Mouse (Mus musculus): ENCODE measurements at regions not wholly inside any gene's neighbourhood (a gene's known extent, or its start where the extent isn't known, plus 50 kb on each side); places are given as distances from the start of the nearest gene placed in this dataset.

GRCm38 (mm10) chr14:64511300-64511699 is 407.2 kb downstream of the Prss52 start:
- DNase-seq (ENCODE audit: low read depth, low spot score): no peak

DNA sequence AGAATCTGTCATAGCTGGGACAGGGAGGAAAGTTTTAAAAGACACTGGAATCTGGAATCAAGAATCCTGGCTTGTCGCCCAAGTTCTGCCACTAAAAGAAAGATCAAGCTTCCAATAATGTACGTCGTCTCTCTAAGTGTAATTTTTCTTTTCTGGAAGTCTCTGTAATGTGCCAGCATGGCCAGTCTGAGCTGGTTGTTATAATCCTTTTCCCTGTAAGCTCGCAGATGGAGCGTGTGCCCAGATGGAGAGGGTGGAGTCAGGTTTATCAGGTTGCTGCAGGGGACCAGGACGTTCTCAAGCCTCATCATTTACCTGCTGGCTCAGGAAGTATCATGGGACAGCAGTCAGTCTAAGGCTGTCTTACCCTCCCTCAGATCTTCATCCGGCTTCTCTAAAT is 408.6 kb downstream of the Prss52 start:
- no peak for DNase-seq (ENCODE audit: low read depth, low spot score)

- DNase-seq (ENCODE audit: low read depth, low spot score): no peak
Measured at GRCm38 (mm10) chr14:64517584-64518195, 413.6 kb downstream of the Prss52 start.

- no peak for DNase-seq (ENCODE audit: low read depth, low spot score)
Measured at GRCm38 (mm10) chr14:64524641-64525040, 420.6 kb downstream of the Prss52 start.

GRCm38 (mm10) chr14:64525302-64526078 is 421.4 kb downstream of the Prss52 start:
- DNase-seq (ENCODE audit: low read depth, low spot score): no peak

GRCm38 (mm10) chr14:64530541-64530940 is 426.5 kb downstream of the Prss52 start:
- DNase-seq (ENCODE audit: low read depth, low spot score): no peak

DNA sequence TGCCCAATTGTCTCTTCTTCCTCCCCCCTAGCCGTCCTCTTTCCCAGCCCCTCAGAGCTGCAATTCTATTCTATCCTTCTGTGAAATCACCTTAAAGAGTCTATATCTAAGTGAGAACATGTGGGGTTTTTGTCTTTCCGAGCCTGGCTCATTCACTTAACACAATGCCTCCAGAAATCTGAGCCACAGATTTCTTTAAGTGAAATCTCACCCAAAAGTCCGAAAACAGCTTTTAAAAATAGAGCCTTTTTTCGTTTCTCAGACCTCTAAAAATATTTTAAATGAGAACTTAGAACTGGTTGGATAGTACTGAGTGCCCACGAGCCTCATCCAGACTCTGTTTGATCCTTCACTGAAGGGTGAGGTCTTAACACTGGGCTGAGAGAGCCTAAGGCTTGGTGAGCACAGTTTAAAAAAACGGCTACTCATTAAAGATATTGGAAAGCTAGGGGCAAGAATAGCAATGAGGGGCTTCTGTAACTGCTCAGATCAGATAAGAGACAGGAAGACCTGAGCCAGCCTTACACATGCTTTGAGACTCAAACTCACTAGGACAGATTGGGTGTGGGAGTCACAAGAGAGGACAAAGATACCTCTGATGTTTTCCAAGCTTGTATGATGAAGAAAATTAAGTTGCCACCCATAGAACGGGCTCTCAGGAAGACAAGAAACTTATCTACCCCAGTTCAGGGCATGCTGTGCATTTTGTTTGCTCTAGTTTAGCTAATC is 427.3 kb downstream of the Prss52 start:
- DNase-seq (ENCODE audit: low read depth, low spot score): no peak

GRCm38 (mm10) chr14:64532351-64532750 is 428.3 kb downstream of the Prss52 start:
- no peak for DNase-seq (ENCODE audit: low read depth, low spot score)

DNA sequence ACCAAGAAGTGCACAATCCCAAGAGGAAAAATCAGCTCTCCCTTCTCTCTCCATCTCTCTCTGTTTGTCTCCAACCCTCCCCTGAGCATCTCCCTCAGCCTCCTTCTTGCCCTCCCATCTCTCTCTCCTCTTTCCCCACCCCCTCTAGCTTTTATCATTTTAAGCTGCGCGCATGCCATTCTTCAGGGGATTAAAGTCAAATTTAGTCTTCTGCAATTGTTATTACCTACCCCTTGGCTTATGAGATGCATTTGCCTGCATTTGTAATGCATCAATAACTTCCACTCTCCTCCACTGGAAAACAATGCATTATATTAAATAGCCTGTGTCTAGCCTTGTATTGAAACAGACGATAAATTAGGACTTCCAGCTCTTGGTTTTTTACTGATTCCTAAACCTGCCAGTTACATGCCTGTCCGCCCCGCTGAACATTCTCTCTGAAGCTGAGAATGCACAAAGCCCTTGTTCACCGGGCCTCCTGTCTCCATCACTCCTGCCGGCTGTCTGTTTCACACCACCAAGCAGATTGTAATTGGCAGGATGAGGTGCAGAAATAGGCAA is 429.6 kb downstream of the Prss52 start:
- DNase-seq (ENCODE audit: low read depth, low spot score): no peak

GRCm38 (mm10) chr14:64534194-64534593 is 430.1 kb downstream of the Prss52 start:
- no peak for DNase-seq (ENCODE audit: low read depth, low spot score)

DNA sequence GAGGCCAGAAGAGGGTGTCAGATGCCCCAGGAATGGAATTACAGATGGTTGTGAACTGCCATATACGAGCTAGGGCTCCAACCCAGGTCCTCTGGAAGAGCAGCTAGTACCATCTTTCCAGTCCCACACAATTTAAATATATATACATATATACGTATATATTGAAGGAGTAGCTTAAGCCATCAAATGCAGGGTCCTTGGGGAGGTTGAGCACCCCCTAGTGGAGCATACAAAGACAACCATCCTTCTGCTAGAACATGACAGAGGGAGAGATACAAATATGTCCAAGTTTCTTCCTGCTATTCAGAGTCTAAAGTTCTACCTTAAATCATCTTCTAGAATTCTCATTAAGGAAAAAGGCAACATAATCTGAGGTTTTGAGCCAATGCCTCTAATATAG is 435.4 kb downstream of the Prss52 start:
- DNase-seq (ENCODE audit: low read depth, low spot score): no peak

GRCm38 (mm10) chr14:64545056-64545455 is 441.0 kb downstream of the Prss52 start:
- DNase-seq (ENCODE audit: low read depth, low spot score): no peak

GRCm38 (mm10) chr14:64546787-64547186 is 442.7 kb downstream of the Prss52 start:
- peak; percentile 20 for DNase-seq (ENCODE audit: low read depth, low spot score)

DNA sequence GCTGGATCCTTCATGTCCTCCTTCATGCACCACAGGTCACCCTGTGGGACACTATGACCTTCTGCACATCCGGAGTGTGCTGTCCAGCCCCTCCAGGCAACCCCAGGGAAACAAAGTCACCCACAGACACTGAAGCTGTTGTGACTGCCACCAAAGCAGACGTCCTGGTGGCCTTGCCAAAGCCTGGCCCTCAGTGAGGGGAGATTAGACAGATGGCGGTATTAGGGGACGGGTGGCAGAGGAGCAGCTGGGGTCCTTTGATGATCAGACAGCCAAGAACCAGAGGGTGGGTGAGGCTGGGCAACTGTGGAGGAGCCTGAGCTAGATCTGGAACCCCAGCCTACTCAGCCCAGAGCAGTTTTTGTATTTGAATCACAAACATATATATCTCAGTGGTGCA is 448.9 kb downstream of the Prss52 start:
- no peak for DNase-seq (ENCODE audit: low read depth, low spot score)

DNA sequence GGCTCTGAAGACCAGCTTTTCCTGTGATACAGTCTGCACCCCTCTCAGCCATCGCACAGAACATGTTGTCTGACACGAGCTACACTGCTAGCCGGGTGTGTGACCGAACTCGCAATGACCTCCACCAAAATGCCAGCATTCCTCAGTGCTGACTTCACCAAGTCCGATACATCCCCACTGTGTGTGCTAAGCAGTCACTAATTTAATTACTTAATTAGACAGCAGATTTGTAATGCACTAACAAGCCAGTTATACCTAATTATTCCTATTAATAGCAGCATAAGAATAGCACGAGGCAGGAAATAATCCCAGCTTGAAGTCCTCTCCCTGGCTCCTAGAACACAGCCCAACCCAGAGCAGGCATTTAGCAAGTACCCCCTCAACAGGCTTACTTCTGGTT is 452.0 kb downstream of the Prss52 start:
- DNase-seq (ENCODE audit: low read depth, low spot score): no peak

- no peak for DNase-seq (ENCODE audit: low read depth, low spot score)
Measured at GRCm38 (mm10) chr14:64557453-64557852, 453.4 kb downstream of the Prss52 start.

DNA sequence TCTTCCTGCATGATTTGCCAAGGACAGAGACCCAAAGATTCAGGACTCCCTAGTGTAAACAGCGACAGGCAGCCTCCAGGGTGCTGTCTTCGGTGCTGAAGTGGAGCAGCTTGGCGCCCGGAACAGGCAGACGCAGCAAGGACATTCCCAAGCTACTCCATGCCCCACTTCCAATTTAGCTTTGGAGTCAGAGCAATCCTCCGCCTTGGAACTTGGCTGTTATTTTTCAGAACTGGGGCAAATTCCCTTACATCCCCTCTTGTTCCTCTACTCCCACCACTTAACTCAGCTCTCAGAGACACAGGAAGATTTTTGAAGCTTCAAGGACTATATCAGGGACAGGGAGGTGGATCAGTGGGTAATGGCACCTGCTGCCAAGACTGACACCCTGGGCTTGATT is 464.6 kb downstream of the Prss52 start:
- no peak for DNase-seq (ENCODE audit: low read depth, low spot score)

- DNase-seq (ENCODE audit: low read depth, low spot score): no peak
Measured at GRCm38 (mm10) chr14:64570951-64571350, 466.9 kb downstream of the Prss52 start.

- no peak for DNase-seq (ENCODE audit: low read depth, low spot score)
Measured at GRCm38 (mm10) chr14:64572756-64573155, 468.7 kb downstream of the Prss52 start.

GRCm38 (mm10) chr14:64573773-64574172 is 469.7 kb downstream of the Prss52 start:
- no peak for DNase-seq (ENCODE audit: low read depth, low spot score)

GRCm38 (mm10) chr14:64574277-64574676 is 470.2 kb downstream of the Prss52 start:
- no peak for DNase-seq (ENCODE audit: low read depth, low spot score)

DNA sequence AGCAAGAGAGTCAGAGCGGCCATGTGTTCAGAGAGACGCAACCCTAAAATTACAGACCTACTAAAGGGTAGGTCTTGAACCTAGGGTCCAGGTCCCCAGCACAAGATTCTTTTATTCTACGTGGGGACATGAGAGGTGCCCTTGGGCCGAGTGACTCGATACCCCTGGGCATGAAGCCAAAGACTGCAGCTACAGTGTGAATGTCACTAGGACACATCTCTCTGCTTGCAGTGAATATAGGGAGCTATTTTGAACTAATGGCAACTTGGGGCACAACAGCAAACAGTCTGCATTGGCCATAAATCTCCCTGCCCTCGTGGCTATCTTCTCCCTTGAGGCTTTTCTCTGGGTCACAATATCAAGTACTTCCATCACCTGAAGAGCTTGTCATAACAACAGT is 470.7 kb downstream of the Prss52 start:
- DNase-seq (ENCODE audit: low read depth, low spot score): no peak
